Mouse (Mus musculus) heart, postnatal 0 days (tissue): ENCODE measurements at regions not wholly inside any gene's neighbourhood (a gene's known extent, or its start where the extent isn't known, plus 50 kb on each side); places are given as distances from the start of the nearest gene placed in this dataset.

Experiments used
- CTCF ChIP-seq: IDR thresholded peaks from 2 replicates; pipeline ENCODE4 v1.5.1; 2016; ENCODE audit warnings: antibody characterized with exemption, control low read depth, low read depth
- EP300 ChIP-seq: IDR thresholded peaks from 2 replicates; pipeline ENCODE4 v1.6.1; 2016; ENCODE audit warnings: antibody characterized with exemption, low read depth

GRCm38 (mm10) chr15:17048867-17049628 is 320.5 kb downstream of the Cdh9 start:
- TF ChIP-seq CTCF, result no peak
- TF ChIP-seq EP300, result no peak
